16 mouse cellular contexts compared by ENCODE assay signal in the genomic region with DNA sequence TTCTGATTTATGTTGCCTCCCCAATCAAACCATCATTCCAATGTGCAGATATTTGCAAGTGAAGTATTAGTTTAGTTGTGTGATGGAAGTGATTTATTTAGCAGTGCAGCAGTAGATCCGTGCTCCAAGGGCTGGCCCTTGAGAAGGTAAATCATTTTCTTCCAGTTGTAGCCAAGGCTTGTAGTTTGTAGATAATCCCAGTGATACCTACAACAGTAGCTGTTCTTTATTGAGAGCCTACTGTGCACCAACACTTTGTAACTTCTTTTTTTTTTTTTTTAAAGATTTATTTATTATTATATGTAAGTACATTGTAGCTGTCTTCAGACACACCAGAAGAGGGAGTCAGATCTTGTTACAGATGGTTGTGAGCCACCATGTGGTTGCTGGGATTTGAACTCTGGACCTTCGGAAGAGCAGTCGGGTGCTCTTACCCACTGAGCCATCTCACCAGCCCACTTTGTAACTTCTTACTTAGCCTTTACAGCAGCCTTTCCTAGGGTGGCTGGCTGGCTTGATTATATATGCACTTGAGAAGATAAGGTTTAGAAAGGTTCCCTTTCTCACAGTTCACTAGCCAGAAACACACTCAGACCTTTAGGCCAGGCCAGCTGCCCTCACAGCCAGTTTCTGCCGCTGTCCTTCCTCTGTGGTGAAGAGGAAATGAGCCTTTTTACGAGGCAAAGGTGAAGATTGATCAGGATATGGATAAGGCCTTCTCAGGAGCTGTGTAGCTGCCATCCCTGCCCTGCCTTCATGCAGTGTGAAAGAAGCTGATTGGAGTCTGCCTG. TPM values are rescaled to one million over a fixed set of nuclear protein-coding genes. Genes with fewer than 3 reads are reported as not detected.
A peak's percentile ranks its signal among the peaks of the same experiment; 100 is the strongest.
DNase-seq lines count a peak whose midpoint lies in the region; ATAC-seq lines count a peak whose summit lies in the region.
"Had no signal": no experiment of that assay in that cellular context is flagged by ENCODE, and none has a peak within 500 bp of the region (broad histone marks: within the 10 kb centered on the region; RNA-seq: fewer than 3 reads in every experiment).

No protein-coding gene starts in this region.

- no peaks in the 10 kb centered on the region for H3K36me3 ChIP-seq in embryonic facial prominence, embryonic 14.5 days (ENCODE audit: control insufficient read depth, insufficient read depth, low read length)
- H3K36me3 ChIP-seq in embryonic facial prominence, embryonic 10.5 days (replicated peaks), result peaks cover 24% of the 10 kb centered on the region
- H3K36me3 ChIP-seq in kidney, embryonic 16.5 days (ENCODE audit: insufficient read depth, low read length), result no peaks in the 10 kb centered on the region
- H3K36me3 ChIP-seq in forebrain, embryonic 11.5 days (ENCODE audit: control insufficient read depth, insufficient read depth, low read length), result no peaks in the 10 kb centered on the region
- H3K36me3 ChIP-seq: embryonic facial prominence, embryonic 15.5 days; hindbrain, embryonic 15.5 days; neural tube, embryonic 15.5 days had no signal

- no peak overlapping the region for H3K4me2 ChIP-seq in embryonic facial prominence, embryonic 14.5 days (ENCODE audit: low read depth, low read length)
- H3K4me2 ChIP-seq in kidney, embryonic 16.5 days (replicated peaks; ENCODE audit: low read depth, low read length), result no peak overlapping the region
- no peak overlapping the region for H3K4me2 ChIP-seq in forebrain, embryonic 11.5 days (ENCODE audit: low read depth, low read length, severe bottlenecking)
- H3K4me2 ChIP-seq: embryonic facial prominence, embryonic 15.5 days; hindbrain, embryonic 15.5 days; neural tube, embryonic 15.5 days had no signal

- 0 out of 2 replicates have a peak overlapping the region, but pooled peaks have one; percentile 7 for H3K27ac ChIP-seq in embryonic facial prominence, embryonic 14.5 days (replicated peaks; ENCODE audit: low read depth, low read length)
- no peak overlapping the region for H3K27ac ChIP-seq in embryonic facial prominence, embryonic 10.5 days (replicated peaks)
- peak overlapping the region; percentile 46; the same call in 1 of the 2 replicates for H3K27ac ChIP-seq in kidney, embryonic 16.5 days (ENCODE audit: low read length)
- no peak overlapping the region for H3K27ac ChIP-seq in forebrain, embryonic 11.5 days (ENCODE audit: low read depth, low read length)
- H3K27ac ChIP-seq: embryonic facial prominence, embryonic 15.5 days; hindbrain, embryonic 15.5 days; neural tube, embryonic 15.5 days had no signal

- 81% methylated on average over 5 of the region's 5 CpGs for WGBS in embryonic facial prominence, embryonic 14.5 days
- 83% methylated on average over 5 of the region's 5 CpGs for WGBS in embryonic facial prominence, embryonic 10.5 days
- 35% methylated on average over 5 of the region's 5 CpGs for WGBS in kidney, embryonic 16.5 days
- 88% methylated on average over 5 of the region's 5 CpGs for WGBS in forebrain, embryonic 11.5 days

- H3K9ac ChIP-seq in embryonic facial prominence, embryonic 14.5 days (ENCODE audit: low read depth, low read length), result no peak overlapping the region
- no peak overlapping the region for H3K9ac ChIP-seq in kidney, embryonic 16.5 days (replicated peaks; ENCODE audit: low read length)
- H3K9ac ChIP-seq in forebrain, embryonic 11.5 days (ENCODE audit: low read length), result no peak overlapping the region
- H3K9ac ChIP-seq: embryonic facial prominence, embryonic 15.5 days; hindbrain, embryonic 15.5 days; neural tube, embryonic 15.5 days had no signal

- no peak for ATAC-seq in embryonic facial prominence, embryonic 14.5 days (ENCODE audit: low read depth)
- ATAC-seq in kidney, embryonic 16.5 days (ENCODE audit: low FRiP score, low TSS enrichment), result no peak
- no peak for ATAC-seq in forebrain, embryonic 11.5 days (replicated peaks; ENCODE audit: low FRiP score)
- ATAC-seq: activated CD4-positive, CD25-positive, alpha-beta regulatory T cell, adult 4 months; forebrain, embryonic 16.5 days had no signal

- H3K9me3 ChIP-seq in embryonic facial prominence, embryonic 14.5 days (ENCODE audit: control insufficient read depth, low read length), result no peaks in the 10 kb centered on the region
- no peaks in the 10 kb centered on the region for H3K9me3 ChIP-seq in embryonic facial prominence, embryonic 10.5 days
- H3K9me3 ChIP-seq in kidney, embryonic 16.5 days (ENCODE audit: low read length), result no peaks in the 10 kb centered on the region
- no peaks in the 10 kb centered on the region for H3K9me3 ChIP-seq in forebrain, embryonic 11.5 days (ENCODE audit: control insufficient read depth, low read length)
- H3K9me3 ChIP-seq: embryonic facial prominence, embryonic 15.5 days; hindbrain, embryonic 15.5 days; neural tube, embryonic 15.5 days had no signal

- H3K27me3 ChIP-seq in embryonic facial prominence, embryonic 14.5 days (replicated peaks; ENCODE audit: control insufficient read depth, insufficient read depth, low read length), result no peaks in the 10 kb centered on the region
- H3K27me3 ChIP-seq in embryonic facial prominence, embryonic 10.5 days (replicated peaks; ENCODE audit: low read depth, poor library complexity, severe bottlenecking), result no peaks in the 10 kb centered on the region
- H3K27me3 ChIP-seq in kidney, embryonic 16.5 days (ENCODE audit: insufficient read depth, low read length), result no peaks in the 10 kb centered on the region
- no peaks in the 10 kb centered on the region for H3K27me3 ChIP-seq in forebrain, embryonic 11.5 days (ENCODE audit: control insufficient read depth, insufficient read depth, low read length)
- H3K27me3 ChIP-seq: embryonic facial prominence, embryonic 15.5 days; hindbrain, embryonic 15.5 days; neural tube, embryonic 15.5 days had no signal

- no peak overlapping the region for H3K4me3 ChIP-seq in embryonic facial prominence, embryonic 14.5 days (ENCODE audit: low read depth, low read length)
- H3K4me3 ChIP-seq in embryonic facial prominence, embryonic 10.5 days, result no peak overlapping the region
- no peak overlapping the region for H3K4me3 ChIP-seq in kidney, embryonic 16.5 days (ENCODE audit: low read length)
- no peak overlapping the region for H3K4me3 ChIP-seq in forebrain, embryonic 11.5 days (ENCODE audit: low read depth, low read length)
- H3K4me3 ChIP-seq: embryonic facial prominence, embryonic 15.5 days; hindbrain, embryonic 15.5 days; neural tube, embryonic 15.5 days had no signal

- 0 out of 2 replicates have a peak, but pooled peaks cover 3% of the 10 kb centered on the region for H3K4me1 ChIP-seq in embryonic facial prominence, embryonic 14.5 days (ENCODE audit: control insufficient read depth, insufficient read depth, low read length)
- peaks cover 29% of the 10 kb centered on the region for H3K4me1 ChIP-seq in embryonic facial prominence, embryonic 10.5 days
- peaks cover 18% of the 10 kb centered on the region for H3K4me1 ChIP-seq in kidney, embryonic 16.5 days (ENCODE audit: insufficient read depth, low read length)
- no peaks in the 10 kb centered on the region for H3K4me1 ChIP-seq in forebrain, embryonic 11.5 days (replicated peaks; ENCODE audit: control insufficient read depth, insufficient read depth, low read length)

- DNase-seq in embryonic facial prominence, embryonic 14.5 days (ENCODE audit: low spot score), result no peak
- no peak for DNase-seq in embryonic facial prominence, embryonic 10.5 days (ENCODE audit: low spot score)
- DNase-seq in kidney, postnatal 36 days, result no peak
- DNase-seq in spleen, postnatal 36 days (ENCODE audit: low spot score in 2 of 2), result peak; percentile 45 to 49
- no peak for DNase-seq in spleen, postnatal 10 days (ENCODE audit: low spot score in 2 of 2)
- no peak for DNase-seq in forebrain, embryonic 11.5 days (ENCODE audit: low spot score)
- no peak for DNase-seq in ovary, adult 18-20 months (ENCODE audit: low spot score)
- DNase-seq: cerebellum, postnatal 25 days; lung, postnatal 14 days; right cerebral cortex, postnatal 25 days had no signal

RNA-seq across cellular contexts. Expression of a gene that starts 20.6 kb away (rescaled TPM):
- polyA plus RNA-seq in embryonic facial prominence, embryonic 14.5 days (2014; fragmentation: Nextera tagmentation; extraction: Ambion mirVana), result 19.0 and 22.4 TPM in 2 replicates
- polyA plus RNA-seq in embryonic facial prominence, embryonic 10.5 days (2016; fragmentation: Nextera tagmentation; extraction: Ambion mirVana), result 16.5 and 17.3 TPM in 2 replicates
- 13.3 and 13.6 TPM in 2 replicates for polyA plus RNA-seq in kidney, embryonic 16.5 days (2015; fragmentation: Nextera tagmentation; extraction: Ambion mirVana)
- polyA plus RNA-seq in forebrain, embryonic 11.5 days (2014; fragmentation: Nextera tagmentation; extraction: Ambion mirVana), result 23.0 and 26.2 TPM in 2 replicates

Comparison
In these comparisons a context has a peak if more than half of its experiments do, and no peak if none do; other contexts are left out.
1. DNase-seq: peak in spleen, postnatal 36 days (2 of 2); none in embryonic facial prominence, embryonic 14.5 days (single experiment), embryonic facial prominence, embryonic 10.5 days (single experiment), kidney, postnatal 36 days (0 of 2), spleen, postnatal 10 days (0 of 2), forebrain, embryonic 11.5 days (single experiment) and ovary, adult 18-20 months (single experiment).
2. H3K27ac ChIP-seq: peak in embryonic facial prominence, embryonic 14.5 days (single experiment) and kidney, embryonic 16.5 days (single experiment); none in embryonic facial prominence, embryonic 10.5 days (single experiment) and forebrain, embryonic 11.5 days (single experiment).